Mouse (Mus musculus): ENCODE measurements around the gene Cmtm5.

DNA sequence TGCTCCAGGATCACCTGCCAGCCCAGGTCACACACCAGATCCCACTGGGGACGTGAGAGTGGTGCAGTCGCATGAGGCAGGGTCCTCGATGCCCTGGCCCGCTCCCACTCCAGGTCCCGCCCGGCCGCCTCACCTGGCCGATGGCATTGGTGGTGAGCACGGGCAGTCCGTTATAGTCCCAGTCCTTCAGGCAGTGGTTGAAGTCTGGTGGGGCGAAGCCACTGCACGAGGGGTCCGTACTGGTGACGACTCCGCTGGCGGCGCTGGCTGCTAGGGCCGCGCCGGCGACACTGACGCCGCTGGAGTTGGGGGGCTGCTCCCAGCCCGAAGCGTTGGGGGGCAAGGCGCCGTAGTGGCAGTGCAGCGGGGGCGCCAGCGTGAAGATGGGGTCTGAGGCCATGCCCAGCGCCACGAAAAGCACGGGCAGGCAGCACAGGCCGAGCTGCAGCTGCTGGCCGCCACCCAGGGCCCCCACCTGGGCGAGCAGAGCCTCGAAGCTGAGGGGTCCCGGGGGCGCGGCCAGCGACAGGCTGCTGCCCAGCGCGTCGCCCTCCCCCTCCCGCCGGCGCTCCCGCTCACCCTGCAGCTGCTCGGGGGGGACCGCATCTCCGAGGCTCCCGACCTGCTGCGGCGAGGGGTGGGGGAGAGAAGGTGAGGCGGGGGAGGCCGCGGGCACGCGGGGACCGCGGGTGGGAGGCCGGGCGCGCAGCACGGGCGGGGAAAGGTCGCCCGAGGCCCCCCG, 23.8 kb upstream of the Cmtm5 start:
- TF ChIP-seq CTCF (IDR thresholded peaks at IDR 0.05; ENCODE audit: low read depth, low read length) (no peak), POLR2A (IDR thresholded peaks at IDR 0.05; ENCODE audit: insufficient read depth, low read length) (no peak)
